Mouse (Mus musculus) myocyte (in vitro differentiated cells): ENCODE results near the gene Dbt. TPM values are rescaled to one million over a fixed set of nuclear protein-coding genes. Genes with fewer than 3 reads are reported as not detected.
A peak's percentile ranks its signal among the peaks of the same experiment; 100 is the strongest.

ENCODE experiments used
- H3K27me3 ChIP-seq: one replicate; pipeline ENCODE4 v1.6.1; 2011; ENCODE audit not compliant: control insufficient read depth, insufficient read depth, insufficient read length
- H3K36me3 ChIP-seq: one replicate; pipeline ENCODE4 v1.6.1; 2011; ENCODE audit not compliant: control insufficient read depth, insufficient read depth
- H3K4me2 ChIP-seq: one replicate; pipeline ENCODE4 v1.6.1; 2011; ENCODE audit warnings: low read depth, control low read depth
- H3K4me3 ChIP-seq: one replicate; pipeline ENCODE4 v1.5.1; 2011; ENCODE audit warnings: mild to moderate bottlenecking, control low read depth, moderate library complexity
- H3K79me2 ChIP-seq: one replicate; pipeline ENCODE4 v1.6.1; 2011; ENCODE audit not compliant: control insufficient read depth, insufficient read depth
- H3ac ChIP-seq: one replicate; pipeline ENCODE4 v1.6.1; 2011; ENCODE audit not compliant: control insufficient read depth, insufficient read length
- CEBPB ChIP-seq: IDR thresholded peaks from 2 replicates; pipeline ENCODE4 v1.6.1; 2011; ENCODE audit warnings: mild to moderate bottlenecking, moderate library complexity; ENCODE audit not compliant: poor library complexity, insufficient read depth, severe bottlenecking
- E2F4 ChIP-seq: IDR thresholded peaks from one replicate; pipeline ENCODE4 v1.6.1; 2011; ENCODE audit warnings: mild to moderate bottlenecking, control low read depth, moderate library complexity; ENCODE audit not compliant: insufficient read depth
- MAX ChIP-seq: IDR thresholded peaks from one replicate; pipeline ENCODE4 v1.6.1; 2011; ENCODE audit warnings: low read depth, mild to moderate bottlenecking, control low read depth
- MYOD1 ChIP-seq, 3 experiments: IDR thresholded peaks; one replicate each; pipeline ENCODE4 v1.6.1; 2011; ENCODE audit warnings: control low read depth in 2 of 3, low read depth in 2 of 3, mild to moderate bottlenecking in 2 of 3, moderate library complexity in 1 of 3; ENCODE audit not compliant: insufficient read length in 2 of 3, control insufficient read depth in 1 of 3
- MYOG ChIP-seq, 3 experiments: IDR thresholded peaks; one replicate each; pipeline ENCODE4 v1.6.1; 2011; ENCODE audit warnings: control low read depth in 2 of 3, low read depth in 2 of 3, mild to moderate bottlenecking in 2 of 3; ENCODE audit not compliant: insufficient read length in 2 of 3, control insufficient read depth in 1 of 3, insufficient read depth in 1 of 3
- POLR2A ChIP-seq: IDR thresholded peaks from one replicate; pipeline ENCODE4 v1.6.1; 2011; ENCODE audit warnings: low read depth, mild to moderate bottlenecking, control low read depth, moderate library complexity; ENCODE audit not compliant: insufficient read length
- POLR2AphosphoS2 ChIP-seq: IDR thresholded peaks from one replicate; pipeline ENCODE4 v1.6.1; 2011; ENCODE audit warnings: low read depth, control low read depth; ENCODE audit not compliant: insufficient read length
- REST ChIP-seq: IDR thresholded peaks from one replicate; pipeline ENCODE4 v1.6.1; 2011; ENCODE audit warnings: mild to moderate bottlenecking, control low read depth, moderate library complexity; ENCODE audit not compliant: insufficient read depth, insufficient read length
- SRF ChIP-seq: IDR thresholded peaks from one replicate; pipeline ENCODE4 v1.6.1; 2011; ENCODE audit warnings: low read depth; ENCODE audit not compliant: control insufficient read depth, insufficient read length
- TCF12 ChIP-seq: IDR thresholded peaks from one replicate; pipeline ENCODE4 v1.6.1; 2011; ENCODE audit warnings: mild to moderate bottlenecking, control low read depth; ENCODE audit not compliant: poor library complexity, insufficient read depth, severe bottlenecking
- TCF3 ChIP-seq: IDR thresholded peaks from one replicate; pipeline ENCODE4 v1.6.1; 2011; ENCODE audit warnings: low read depth, control low read depth; ENCODE audit not compliant: insufficient read length
- USF1 ChIP-seq: IDR thresholded peaks from one replicate; pipeline ENCODE4 v1.6.1; 2011; ENCODE audit warnings: low read depth, mild to moderate bottlenecking, control low read depth, moderate library complexity
- polyA plus RNA-seq: library from polyadenylated mRNA; unstranded; fragments of >200 nt; fragmentation: generic; extraction: Trizol; gene quantifications from one replicate; pipeline ENCODE4 v1.2.1, GENCODE M21; 2012; ENCODE audit warnings: missing spikeins

Gene Dbt
- polyA plus RNA-seq, 1 experiment: 4.2 TPM

DNA sequence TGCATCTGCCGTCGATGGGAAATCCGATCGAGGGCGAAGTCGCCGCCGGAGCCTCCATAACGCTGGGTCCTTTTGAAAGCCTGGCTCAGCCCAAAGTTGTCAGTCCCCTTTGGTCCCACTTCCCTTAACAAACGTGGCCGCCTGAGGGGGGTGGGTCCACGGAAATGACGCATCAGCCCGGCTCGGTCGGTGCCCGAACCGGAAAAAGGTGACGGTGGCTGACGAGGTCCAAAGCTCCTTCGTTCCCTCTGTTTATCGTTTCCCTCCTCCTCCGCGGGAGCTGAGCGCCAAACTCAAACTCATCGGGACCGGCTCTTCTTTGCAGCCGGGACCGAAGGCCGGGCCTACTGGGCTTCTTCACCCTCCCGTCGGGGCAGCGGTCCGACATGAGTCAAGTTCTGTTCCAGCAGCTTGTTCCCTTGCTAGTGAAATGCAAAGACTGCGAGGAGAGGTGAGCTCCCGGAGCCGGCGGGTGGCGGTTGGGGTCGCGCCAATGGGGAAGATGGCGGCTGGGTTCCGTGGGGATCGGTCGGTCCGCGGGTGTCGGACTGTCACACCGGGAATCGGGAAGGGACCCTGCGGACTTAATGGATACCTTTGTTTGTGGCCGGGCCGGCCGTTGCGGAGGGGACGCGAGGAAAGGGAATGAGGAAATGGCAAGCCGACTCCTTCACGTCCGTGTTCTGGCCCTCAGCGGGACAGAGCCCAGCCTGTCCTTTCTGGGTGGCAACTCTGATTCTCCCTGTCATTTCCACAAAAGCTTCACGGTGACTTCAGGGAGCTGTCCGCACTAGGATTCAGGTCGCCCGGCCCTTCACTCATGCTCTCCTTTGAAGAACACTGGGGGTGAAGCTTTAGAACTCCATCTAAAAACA is 82.1 kb downstream of the Dbt start, which contains the start of gene Sass6:
TSS of gene Sass6 (plus strand) at position 255 of the 875 bp plus-strand sequence.
- Histone ChIP-seq H3K79me2 (peaks cover 38% of the 10 kb centered on the region), H3K4me2 (peak within 1 kb of the TSS; percentile 93), H3ac (peak within 1 kb of the TSS; percentile 16), H3K27me3 (no peaks in the 10 kb centered on the region), H3K36me3 (peaks cover 16% of the 10 kb centered on the region), H3K4me3 (peak within 1 kb of the TSS; percentile 98)
- TF ChIP-seq POLR2A (peak; percentile 42), SRF (no peak), REST (no peak), E2F4 (peak; percentile 97), POLR2AphosphoS2 (peak; percentile 58)

DNA sequence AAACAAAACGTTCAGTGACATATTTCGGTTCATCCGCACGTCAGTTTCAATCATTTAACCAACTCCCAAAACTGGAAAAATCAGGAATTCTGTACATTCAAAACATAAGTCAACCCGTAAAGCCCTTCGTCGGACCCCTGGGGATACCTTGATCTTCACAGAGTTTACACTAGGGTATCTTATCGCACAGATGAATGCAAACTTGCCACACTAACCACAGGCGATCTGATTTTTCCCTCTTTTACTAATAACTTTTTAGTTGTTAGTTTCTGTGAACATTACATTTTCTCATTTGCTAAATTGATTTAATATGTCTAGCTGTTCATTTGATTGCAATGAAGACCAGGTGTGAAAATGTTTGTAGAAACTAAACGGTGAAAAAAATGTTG is 82.7 kb downstream of the Dbt start:
- Histone ChIP-seq H3K4me2 (peak overlapping the region; percentile 93), H3K79me2 (peaks cover 38% of the 10 kb centered on the region), H3K4me3 (peak overlapping the region; percentile 98), H3K27me3 (no peaks in the 10 kb centered on the region), H3ac (peak overlapping the region; percentile 16), H3K36me3 (peaks cover 11% of the 10 kb centered on the region)
- TF ChIP-seq MYOG (IDR thresholded peaks at IDR 0.05; ENCODE audit: control insufficient read depth in 1 of 3, insufficient read depth in 1 of 3, insufficient read length in 2 of 3, low read depth in 2 of 3) (no peak), SRF (no peak), USF1 (no peak), POLR2AphosphoS2 (no peak), MYOD1 (IDR thresholded peaks at IDR 0.05; ENCODE audit: control insufficient read depth in 1 of 3, insufficient read length in 2 of 3, low read depth in 2 of 3) (no peak), CEBPB (no peak), TCF12 (no peak), POLR2A (no peak), E2F4 (no peak), TCF3 (no peak), REST (no peak), MAX (no peak)

Other genes with a start within 250 kb of the Dbt start
- 0.65 TPM for gene Cdc14a, start 89.0 kb upstream of the Dbt start, polyA plus RNA-seq
- gene Rtca, start 4.9 kb upstream of the Dbt start, polyA plus RNA-seq: 51.0 TPM
- gene Lrrc39, start 49.9 kb downstream of the Dbt start, polyA plus RNA-seq: 2.4 TPM
- 1.3 TPM for gene Sass6, start 81.9 kb downstream of the Dbt start, polyA plus RNA-seq
- 2.9 TPM for gene Trmt13, start 101.5 kb downstream of the Dbt start, polyA plus RNA-seq
- 11.5 TPM for gene Mfsd14a, start 149.6 kb downstream of the Dbt start, polyA plus RNA-seq
- gene Gm43191, start 168.2 kb downstream of the Dbt start, polyA plus RNA-seq: not detected
- gene Slc35a3, start 199.8 kb downstream of the Dbt start, polyA plus RNA-seq: 3.6 TPM